Mouse (Mus musculus) neural tube, postnatal 0 days (tissue): ENCODE measurements around the gene Slc44a1. TPM values are rescaled to one million over a fixed set of nuclear protein-coding genes. Genes with fewer than 3 reads are reported as not detected.

Source experiments
- polyA plus RNA-seq: library from polyadenylated mRNA; unstranded; fragments of >200 nt; fragmentation: Nextera tagmentation; extraction: Ambion mirVana; gene quantifications from 2 replicates; pipeline ENCODE4 v1.2.1, GENCODE M21; 2015

The Slc44a1 gene
- polyA plus RNA-seq: 16.7 and 19.6 TPM in 2 replicates

DNA sequence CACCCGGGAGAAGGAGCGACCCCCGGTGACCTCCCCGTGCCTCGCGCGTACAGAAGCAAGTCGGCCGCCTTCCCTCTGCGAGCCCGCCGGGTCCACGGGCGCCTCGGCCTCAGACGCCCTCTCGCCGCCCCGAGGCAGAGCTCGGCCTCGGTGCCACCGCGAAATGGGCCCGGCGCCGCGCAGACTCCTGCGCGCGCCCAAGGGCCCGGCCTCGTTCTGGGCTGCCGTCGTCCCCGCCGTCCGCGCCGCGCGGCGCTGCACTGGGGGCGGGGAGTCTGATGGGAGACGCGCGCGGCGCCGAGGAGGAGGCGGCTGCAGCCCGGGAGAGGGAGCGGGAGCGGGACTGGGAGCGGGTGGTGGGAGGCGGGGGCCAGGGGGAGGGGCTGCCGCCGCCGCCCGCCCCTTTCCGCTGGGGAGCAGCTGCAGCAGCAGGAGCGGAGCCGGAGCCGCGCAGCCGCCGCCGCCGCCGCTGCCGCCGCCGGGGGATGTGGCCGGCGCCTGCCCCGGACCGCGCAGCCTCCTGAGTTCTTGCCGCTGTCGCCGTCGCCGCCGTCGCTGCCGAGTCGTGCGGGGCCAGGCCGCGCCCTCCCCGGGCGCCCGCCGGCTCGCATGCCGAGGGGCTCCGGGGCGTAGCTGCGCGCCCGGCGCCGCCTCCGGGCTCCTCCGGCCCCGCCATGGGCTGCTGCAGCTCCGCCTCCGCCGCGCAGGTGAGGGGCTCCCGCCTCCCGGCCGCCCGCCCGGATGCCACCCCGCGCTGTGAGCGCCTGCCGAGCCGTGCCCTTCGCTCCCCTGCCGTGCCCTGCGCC lies at the start of gene Slc44a1:
Slc44a1 (plus strand) TSS at position 404 of the 806 bp plus-strand sequence.

DNA sequence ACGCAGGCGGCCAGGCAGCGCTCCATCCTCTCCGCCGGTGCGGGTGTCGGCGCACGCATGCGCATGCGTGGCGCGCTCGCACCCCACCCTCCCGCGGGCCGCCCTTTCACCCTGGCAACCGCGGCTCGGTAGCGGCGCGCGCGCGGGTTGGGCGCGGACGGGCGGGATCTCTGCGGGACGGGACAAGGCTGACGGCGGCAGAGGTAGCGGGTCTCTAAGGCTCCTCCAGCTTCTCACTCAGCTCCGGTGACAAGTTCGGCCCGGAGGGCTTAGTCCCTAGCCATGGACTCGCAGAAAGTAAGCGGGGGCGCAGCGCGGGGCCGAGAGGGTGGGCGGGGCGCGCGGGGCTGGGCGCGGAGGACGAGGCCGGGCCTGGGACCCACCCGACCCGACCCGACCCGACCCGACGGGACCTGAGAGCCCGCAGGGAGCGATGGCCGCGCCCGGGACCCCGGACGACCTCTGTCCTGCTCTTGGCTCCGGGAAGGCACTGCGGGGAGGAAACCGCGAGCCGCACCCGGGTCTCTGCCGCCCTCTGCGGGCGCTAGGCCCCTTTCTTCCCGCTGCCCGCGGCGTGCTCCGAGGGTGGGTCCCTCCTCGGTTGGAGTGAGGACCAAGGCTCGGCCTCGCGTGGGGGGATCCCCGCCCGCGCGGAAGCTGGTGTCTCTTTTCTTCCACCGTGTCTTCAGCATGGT lies 191.2 kb downstream of the Slc44a1 start, which contains the start of gene Fsd1l:
Fsd1l (plus strand) TSS at position 156 of the 695 bp plus-strand sequence.

Other genes with a start within 250 kb of the Slc44a1 start
- gene Fsd1l, start 191.1 kb downstream of the Slc44a1 start, polyA plus RNA-seq: 16.7 and 20.4 TPM in 2 replicates